Mouse (Mus musculus) thymus, postnatal 4 days (tissue): ENCODE measurements at regions not wholly inside any gene's neighbourhood (a gene's known extent, or its start where the extent isn't known, plus 50 kb on each side); places are given as distances from the start of the nearest gene placed in this dataset.

Source experiments
- DNase-seq: peaks from one replicate; pipeline ENCODE4 v3.0.0; 2021

GRCm38 (mm10) chr19:6684921-6685320 lies 142.1 kb upstream of the Slc22a12 start:
- no peak for DNase-seq

GRCm38 (mm10) chr19:6679392-6680307 lies 136.8 kb upstream of the Slc22a12 start:
- no peak for DNase-seq

- no peak for DNase-seq
Observed at GRCm38 (mm10) chr19:6677511-6677910, 134.7 kb upstream of the Slc22a12 start.

GRCm38 (mm10) chr19:6675586-6675985 lies 132.8 kb upstream of the Slc22a12 start:
- DNase-seq = no peak

GRCm38 (mm10) chr19:6671696-6672095 lies 128.9 kb upstream of the Slc22a12 start:
- DNase-seq = no peak

GRCm38 (mm10) chr19:6669881-6670280 lies 127.0 kb upstream of the Slc22a12 start:
- DNase-seq = peak; percentile 48

GRCm38 (mm10) chr19:6668545-6668944 lies 125.7 kb upstream of the Slc22a12 start:
- no peak for DNase-seq

- DNase-seq = no peak
Observed at GRCm38 (mm10) chr19:6666187-6666722, 123.4 kb upstream of the Slc22a12 start.

GRCm38 (mm10) chr19:6665264-6666054 lies 122.6 kb upstream of the Slc22a12 start:
- no peak for DNase-seq

GRCm38 (mm10) chr19:6664311-6664952 lies 121.6 kb upstream of the Slc22a12 start:
- DNase-seq = no peak

- DNase-seq = peak; percentile 91
Observed at GRCm38 (mm10) chr19:6663391-6663790, 120.6 kb upstream of the Slc22a12 start.

GRCm38 (mm10) chr19:6662346-6662939 lies 119.6 kb upstream of the Slc22a12 start:
- DNase-seq = no peak

GRCm38 (mm10) chr19:6661508-6661871 lies 118.7 kb upstream of the Slc22a12 start:
- DNase-seq = no peak

- no peak for DNase-seq
Observed at GRCm38 (mm10) chr19:6660723-6661507, 118.1 kb upstream of the Slc22a12 start.

- no peak for DNase-seq
Observed at GRCm38 (mm10) chr19:6660157-6660556, 117.3 kb upstream of the Slc22a12 start.

- peak; percentile 36 for DNase-seq
Observed at GRCm38 (mm10) chr19:6654550-6654949, 111.7 kb upstream of the Slc22a12 start.

GRCm38 (mm10) chr19:6652775-6653174 lies 109.9 kb upstream of the Slc22a12 start:
- DNase-seq = peak; percentile 76

GRCm38 (mm10) chr19:6651192-6651591 lies 108.4 kb upstream of the Slc22a12 start:
- no peak for DNase-seq

GRCm38 (mm10) chr19:6649885-6650284 lies 107.1 kb upstream of the Slc22a12 start:
- no peak for DNase-seq

- no peak for DNase-seq
Observed at GRCm38 (mm10) chr19:6647686-6648085, 104.9 kb upstream of the Slc22a12 start.

- peak; percentile 33 for DNase-seq
Observed at GRCm38 (mm10) chr19:6647216-6647615, 104.4 kb upstream of the Slc22a12 start.

- DNase-seq = no peak
Observed at GRCm38 (mm10) chr19:6645912-6646311, 103.1 kb upstream of the Slc22a12 start.
